Mouse (Mus musculus) embryonic facial prominence, embryonic 13.5 days (tissue): ENCODE results near the gene Lcp1. TPM values are rescaled to one million over a fixed set of nuclear protein-coding genes. Genes with fewer than 3 reads are reported as not detected.

Experiments used
- ATAC-seq: fragments of 200-750 bp; cut with Nextera tagmentation; 2 replicates; pipeline ENCODE4 v1.8.0; 2017; ENCODE audit warnings: low read depth; ENCODE audit not compliant: insufficient number of reproducible peaks, insufficient read depth, low FRiP score, low TSS enrichment
- H3K27ac ChIP-seq: fragments of 300-500 bp; sonication (generic); 2 replicates; pipeline ENCODE4 v1.5.1; 2015; ENCODE audit warnings: moderate library complexity, mild to moderate bottlenecking, inconsistent platforms
- H3K27me3 ChIP-seq: fragments of 300-500 bp; sonication (generic); 2 replicates; pipeline ENCODE4 v1.6.1; 2015; ENCODE audit warnings: mild to moderate bottlenecking, inconsistent platforms
- H3K36me3 ChIP-seq: fragments of 300-500 bp; sonication (generic); 2 replicates; pipeline ENCODE4 v1.6.1; 2015; ENCODE audit warnings: mild to moderate bottlenecking, inconsistent platforms
- H3K4me1 ChIP-seq: fragments of 300-500 bp; sonication (generic); 2 replicates; pipeline ENCODE4 v1.6.1; 2015; ENCODE audit warnings: inconsistent platforms
- H3K4me2 ChIP-seq: fragments of 300-500 bp; sonication (generic); 2 replicates; pipeline ENCODE4 v1.6.1; 2015; ENCODE audit warnings: moderate library complexity, mild to moderate bottlenecking, inconsistent platforms
- H3K4me3 ChIP-seq: fragments of 300-500 bp; sonication (generic); 2 replicates; pipeline ENCODE4 v1.5.1; 2015; ENCODE audit warnings: mild to moderate bottlenecking, inconsistent platforms
- H3K9ac ChIP-seq: fragments of 300-500 bp; sonication (generic); 2 replicates; pipeline ENCODE4 v1.6.1; 2015; ENCODE audit warnings: mild to moderate bottlenecking, inconsistent platforms
- H3K9me3 ChIP-seq: fragments of 300-500 bp; sonication (generic); 2 replicates; pipeline ENCODE4 v1.6.1; 2016; ENCODE audit warnings: inconsistent platforms
- WGBS: fragments of 180-500 bp; shearing (Covaris S2); methylation state at CpG from one replicate; pipeline ENCODE4 v1.1.7; 2015; ENCODE audit warnings: mixed read lengths; 5-methylcytosine and 5-hydroxymethylcytosine counted together
- polyA plus RNA-seq: library from polyadenylated mRNA; unstranded; fragments of >200 nt; fragmentation: Nextera tagmentation; extraction: Ambion mirVana; gene quantifications from 2 replicates; pipeline ENCODE4 v1.2.1, GENCODE M21; 2015

Gene Lcp1
- polyA plus RNA-seq, 1 experiment from 2014 or later: 24.9 TPM

DNA sequence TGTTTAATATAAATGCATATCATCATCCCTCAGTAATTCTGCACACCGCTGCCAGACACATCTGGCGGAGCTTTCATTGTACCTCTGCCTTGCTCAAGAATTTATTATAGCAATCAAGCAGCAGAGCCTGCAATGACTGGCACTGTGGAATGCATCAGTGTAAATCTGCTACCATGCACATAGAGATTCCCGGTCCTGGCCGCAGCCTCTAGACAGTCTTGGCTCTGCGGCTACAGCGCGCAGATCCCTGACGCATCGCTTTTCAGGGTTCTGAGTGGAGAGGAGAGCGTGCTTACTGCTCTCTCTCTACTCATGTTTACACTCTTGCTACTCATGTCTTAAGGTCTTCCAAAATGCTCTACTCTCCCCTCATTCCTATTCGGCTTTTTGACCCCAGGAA, 82.9 kb downstream of the Lcp1 start:
- no peaks in the 10 kb centered on the region for H3K9me3 ChIP-seq
- ATAC-seq: no peak
- H3K4me3 ChIP-seq: no peak overlapping the region
- 79% methylated on average over 11 of the region's 11 CpGs for WGBS
- no peaks in the 10 kb centered on the region for H3K27me3 ChIP-seq
- no peak overlapping the region for H3K4me2 ChIP-seq
- no peaks in the 10 kb centered on the region for H3K36me3 ChIP-seq
- H3K9ac ChIP-seq: no peak overlapping the region
- peaks cover 2% of the 10 kb centered on the region; the same call in 1 of the 2 replicates for H3K4me1 ChIP-seq
- no peak overlapping the region for H3K27ac ChIP-seq

- ATAC-seq: no peak
- Histone ChIP-seq H3K9me3 (no peaks in the 10 kb centered on the region), H3K36me3 (no peaks in the 10 kb centered on the region), H3K27me3 (no peaks in the 10 kb centered on the region), H3K4me2 (no peak overlapping the region), H3K4me3 (no peak overlapping the region), H3K27ac (no peak overlapping the region), H3K9ac (no peak overlapping the region), H3K4me1 (no peaks in the 10 kb centered on the region)
- 93% methylated on average over 2 of the region's 2 CpGs for WGBS
Observed at GRCm38 (mm10) chr14:75218843-75219242, 87.9 kb downstream of the Lcp1 start.

DNA sequence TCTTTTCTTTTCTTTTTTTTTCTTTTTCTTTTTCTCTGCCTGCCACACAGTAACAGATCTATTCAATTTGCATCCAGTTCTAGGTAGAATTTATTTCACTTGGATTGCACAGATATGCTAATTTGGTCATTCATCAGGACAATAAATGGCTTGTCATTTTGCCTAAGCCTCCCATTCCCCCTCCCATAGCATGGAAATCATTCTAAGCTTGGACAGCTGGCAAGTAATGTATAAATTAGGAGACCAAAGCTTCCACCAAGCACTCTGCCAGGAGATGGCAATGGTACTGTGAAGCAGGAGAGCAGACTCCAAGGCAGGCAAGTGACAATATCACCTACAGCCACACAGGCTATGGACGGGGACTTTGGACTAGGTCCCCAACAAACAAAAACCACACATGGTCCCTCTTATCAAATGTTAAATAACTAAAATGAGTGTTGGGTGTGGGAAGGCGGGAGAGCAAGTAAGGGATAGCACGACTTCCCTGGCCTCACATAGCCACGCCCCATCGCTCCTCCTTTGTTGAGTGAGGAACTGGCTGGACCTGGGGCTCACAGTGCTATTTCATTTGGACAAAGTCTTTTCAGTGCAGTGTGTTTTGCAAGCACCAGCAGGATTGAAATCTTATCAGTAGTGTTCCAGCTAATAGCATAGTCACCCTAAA, 88.5 kb downstream of the Lcp1 start:
- H3K4me2 ChIP-seq: no peak overlapping the region
- no peak overlapping the region for H3K9ac ChIP-seq
- no peak overlapping the region for H3K4me3 ChIP-seq
- H3K4me1 ChIP-seq: no peaks in the 10 kb centered on the region
- no peaks in the 10 kb centered on the region for H3K9me3 ChIP-seq
- H3K36me3 ChIP-seq: no peaks in the 10 kb centered on the region
- no peak for ATAC-seq
- no peaks in the 10 kb centered on the region for H3K27me3 ChIP-seq
- WGBS: 82% methylated on average over 5 of the region's 5 CpGs
- H3K27ac ChIP-seq: no peak overlapping the region

DNA sequence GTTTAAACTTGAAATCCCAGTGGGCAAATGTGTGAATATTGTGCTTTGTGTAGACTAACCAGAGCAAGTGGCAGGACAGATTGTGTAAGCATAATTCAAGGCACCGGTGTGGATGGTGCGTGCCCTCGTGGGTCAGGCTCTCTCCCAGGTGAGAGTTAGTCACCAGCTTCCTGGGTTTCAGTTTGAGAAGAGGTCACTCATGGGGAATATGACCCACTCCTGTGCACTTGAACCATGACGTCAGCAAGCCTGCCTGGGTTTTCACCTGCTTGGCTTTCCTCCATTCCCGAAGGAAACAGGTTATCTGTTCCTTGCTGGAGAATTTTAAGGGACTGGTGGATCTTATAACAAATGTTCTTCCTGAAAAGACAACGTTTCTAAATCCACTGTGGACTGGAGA, 91.5 kb downstream of the Lcp1 start:
- Histone ChIP-seq H3K27me3 (no peaks in the 10 kb centered on the region), H3K36me3 (no peaks in the 10 kb centered on the region), H3K4me2 (no peak overlapping the region), H3K27ac (no peak overlapping the region), H3K4me3 (no peak overlapping the region), H3K4me1 (no peaks in the 10 kb centered on the region), H3K9me3 (no peaks in the 10 kb centered on the region), H3K9ac (no peak overlapping the region)
- 79% methylated on average over 6 of the region's 6 CpGs for WGBS
- ATAC-seq: no peak

DNA sequence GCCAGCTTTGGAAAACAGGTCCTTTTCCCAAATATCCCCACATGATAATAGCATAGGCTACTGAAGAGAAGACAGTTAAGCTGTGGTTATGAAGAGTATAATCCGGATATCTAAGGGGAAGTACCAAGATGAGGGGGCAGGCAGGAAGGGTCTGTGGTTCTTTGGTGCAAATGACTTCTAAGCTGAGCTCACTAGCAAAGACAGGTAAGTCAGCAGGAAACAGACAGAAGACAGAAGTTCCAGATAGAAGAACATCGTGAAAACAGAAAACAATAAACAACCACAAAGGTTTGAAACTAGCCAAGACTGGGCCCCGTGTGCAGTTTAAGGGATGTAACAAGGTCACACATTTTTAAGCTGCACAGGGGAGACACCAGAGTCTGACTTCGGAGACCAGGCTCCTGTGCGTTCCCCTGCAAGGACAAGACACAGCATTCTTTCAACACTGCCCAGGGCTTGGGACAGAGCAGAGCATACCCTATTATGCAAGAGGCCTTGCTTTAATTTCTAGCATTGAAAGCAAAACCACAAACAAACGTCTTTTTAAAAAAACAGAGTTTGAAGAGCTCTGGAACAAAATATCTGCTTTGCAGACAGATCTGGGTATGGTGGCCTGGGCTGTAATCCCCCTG, 96.7 kb downstream of the Lcp1 start:
- H3K9me3 ChIP-seq: no peaks in the 10 kb centered on the region
- WGBS: 64% methylated on average over 6 of the region's 6 CpGs
- no peaks in the 10 kb centered on the region for H3K36me3 ChIP-seq

DNA sequence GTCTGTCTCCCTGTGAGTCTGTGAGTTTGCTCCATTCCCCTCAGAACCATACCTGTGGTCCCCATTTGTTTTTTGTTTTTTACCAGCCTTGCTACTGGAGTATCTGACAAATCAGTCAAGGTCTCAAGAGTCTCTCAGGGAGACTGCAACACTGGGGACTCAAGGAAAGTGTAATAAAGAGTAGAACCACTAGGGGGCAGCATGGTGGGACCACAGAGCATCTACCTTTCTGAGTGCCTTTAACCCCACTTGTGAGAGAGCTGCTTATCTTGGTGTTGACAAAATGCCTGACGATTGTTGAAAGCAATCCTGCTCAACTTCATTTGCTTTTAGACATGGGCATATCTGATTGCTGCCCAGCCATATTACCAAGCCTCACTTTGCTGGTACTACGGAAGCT, 98.9 kb downstream of the Lcp1 start:
- H3K27ac ChIP-seq: no peak overlapping the region
- H3K9ac ChIP-seq: no peak overlapping the region
- WGBS: 56% methylated on average over 2 of the region's 2 CpGs
- ATAC-seq: no peak
- H3K4me3 ChIP-seq: no peak overlapping the region
- no peaks in the 10 kb centered on the region for H3K36me3 ChIP-seq
- H3K4me1 ChIP-seq: no peaks in the 10 kb centered on the region
- H3K4me2 ChIP-seq: no peak overlapping the region
- H3K9me3 ChIP-seq: no peaks in the 10 kb centered on the region
- H3K27me3 ChIP-seq: no peaks in the 10 kb centered on the region

More for the DNA sequence above, 96.7 kb downstream of the Lcp1 start:
- H3K4me1 ChIP-seq: no peaks in the 10 kb centered on the region
- no peak overlapping the region for H3K4me2 ChIP-seq
- no peak overlapping the region for H3K4me3 ChIP-seq
- no peak for ATAC-seq
- no peak overlapping the region for H3K27ac ChIP-seq
- no peaks in the 10 kb centered on the region for H3K27me3 ChIP-seq
- H3K9ac ChIP-seq: no peak overlapping the region

- Histone ChIP-seq H3K36me3 (no peaks in the 10 kb centered on the region), H3K9ac (no peak overlapping the region), H3K4me2 (no peak overlapping the region), H3K27me3 (no peaks in the 10 kb centered on the region), H3K9me3 (no peaks in the 10 kb centered on the region), H3K4me1 (0 out of 2 replicates have a peak, but pooled peaks cover 5% of the 10 kb centered on the region), H3K27ac (no peak overlapping the region), H3K4me3 (no peak overlapping the region)
- 87% methylated on average over 5 of the region's 5 CpGs for WGBS
- ATAC-seq: no peak
Observed at GRCm38 (mm10) chr14:75233070-75233469, 102.2 kb downstream of the Lcp1 start.

DNA sequence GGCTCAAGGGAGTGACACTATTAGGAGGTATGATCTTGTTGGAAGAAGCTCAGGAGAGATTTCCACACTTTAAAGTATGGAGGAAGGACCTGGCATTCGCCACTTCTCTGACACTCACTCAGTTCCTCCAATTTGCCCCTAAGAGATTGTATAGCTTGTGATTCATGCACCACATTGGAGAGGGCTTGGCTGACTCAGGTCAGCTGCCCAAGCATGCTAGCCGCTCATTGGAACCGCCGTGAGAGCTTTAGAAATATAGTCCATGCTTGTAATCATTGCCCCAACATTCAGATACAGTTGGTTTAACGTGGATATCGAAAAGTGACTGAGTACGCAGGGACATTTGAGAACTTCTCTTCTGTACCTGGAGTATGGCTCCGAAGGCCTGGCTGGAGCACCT, 104.7 kb downstream of the Lcp1 start:
- Histone ChIP-seq H3K36me3 (no peaks in the 10 kb centered on the region), H3K9ac (no peak overlapping the region), H3K9me3 (no peaks in the 10 kb centered on the region), H3K4me1 (0 out of 2 replicates have a peak, but pooled peaks cover 5% of the 10 kb centered on the region), H3K4me2 (no peak overlapping the region), H3K4me3 (no peak overlapping the region), H3K27me3 (no peaks in the 10 kb centered on the region), H3K27ac (no peak overlapping the region)
- no peak for ATAC-seq
- 83% methylated on average over 8 of the region's 8 CpGs for WGBS

- no peak overlapping the region for H3K9ac ChIP-seq
- H3K36me3 ChIP-seq: no peaks in the 10 kb centered on the region
- ATAC-seq: 0 out of 2 replicates have a peak, but pooled peaks have one; percentile 52
- no peaks in the 10 kb centered on the region for H3K27me3 ChIP-seq
- WGBS: 48% methylated on average over 9 of the region's 9 CpGs
- H3K9me3 ChIP-seq: no peaks in the 10 kb centered on the region
- 0 out of 2 replicates have a peak, but pooled peaks cover 5% of the 10 kb centered on the region for H3K4me1 ChIP-seq
- no peak overlapping the region for H3K4me2 ChIP-seq
- no peak overlapping the region for H3K27ac ChIP-seq
- no peak overlapping the region for H3K4me3 ChIP-seq
Observed at GRCm38 (mm10) chr14:75235955-75236635, 105.2 kb downstream of the Lcp1 start.

DNA sequence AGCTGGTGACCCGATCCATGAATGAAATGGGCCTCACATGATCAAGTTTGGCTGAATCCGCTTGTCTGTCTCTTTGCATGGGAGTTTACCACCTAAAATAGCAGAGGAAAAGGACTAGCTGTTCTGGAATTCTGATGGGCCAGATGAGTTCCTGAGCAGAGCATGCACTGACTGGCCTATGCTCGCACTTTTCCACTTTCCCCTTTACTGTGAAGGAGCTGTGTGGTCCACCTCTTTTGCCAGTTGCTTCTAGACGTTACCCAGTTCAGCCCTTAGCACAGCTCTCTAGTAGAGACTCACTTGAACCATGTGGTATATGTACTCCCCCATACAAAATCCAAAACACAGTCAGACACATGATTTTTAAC, 105.7 kb downstream of the Lcp1 start:
- WGBS: 79% methylated on average over 4 of the region's 4 CpGs
- H3K4me1 ChIP-seq: 0 out of 2 replicates have a peak, but pooled peaks cover 5% of the 10 kb centered on the region

GRCm38 (mm10) chr14:75237096-75237495, 106.2 kb downstream of the Lcp1 start:
- 87% methylated on average over 8 of the region's 8 CpGs for WGBS
- Histone ChIP-seq H3K4me2 (no peak overlapping the region), H3K36me3 (no peaks in the 10 kb centered on the region), H3K27ac (no peak overlapping the region), H3K27me3 (no peaks in the 10 kb centered on the region), H3K9ac (no peak overlapping the region), H3K4me1 (0 out of 2 replicates have a peak, but pooled peaks cover 5% of the 10 kb centered on the region), H3K4me3 (no peak overlapping the region), H3K9me3 (no peaks in the 10 kb centered on the region)
- ATAC-seq: no peak

More for the DNA sequence above, 105.7 kb downstream of the Lcp1 start:
- Histone ChIP-seq H3K27me3 (no peaks in the 10 kb centered on the region), H3K4me3 (no peak overlapping the region), H3K36me3 (no peaks in the 10 kb centered on the region), H3K9me3 (no peaks in the 10 kb centered on the region), H3K27ac (no peak overlapping the region), H3K4me2 (no peak overlapping the region), H3K9ac (no peak overlapping the region)
- no peak for ATAC-seq
